Mouse (Mus musculus) forelimb bud, embryonic 11.5 days (tissue): ENCODE results near the gene Zscan21.
A peak's percentile ranks its signal among the peaks of the same experiment; 100 is the strongest.
"Not testable (repeated sequence)": the region's sequence is repeated elsewhere in the genome, so short reads cannot be mapped to it uniquely, and the experiment has no call there.

Source experiments
- DNase-seq: peaks from one replicate; pipeline ENCODE4 v3.0.0-alpha.2; 2012; ENCODE audit warnings: low read depth, low spot score

Zscan21 gene

DNA sequence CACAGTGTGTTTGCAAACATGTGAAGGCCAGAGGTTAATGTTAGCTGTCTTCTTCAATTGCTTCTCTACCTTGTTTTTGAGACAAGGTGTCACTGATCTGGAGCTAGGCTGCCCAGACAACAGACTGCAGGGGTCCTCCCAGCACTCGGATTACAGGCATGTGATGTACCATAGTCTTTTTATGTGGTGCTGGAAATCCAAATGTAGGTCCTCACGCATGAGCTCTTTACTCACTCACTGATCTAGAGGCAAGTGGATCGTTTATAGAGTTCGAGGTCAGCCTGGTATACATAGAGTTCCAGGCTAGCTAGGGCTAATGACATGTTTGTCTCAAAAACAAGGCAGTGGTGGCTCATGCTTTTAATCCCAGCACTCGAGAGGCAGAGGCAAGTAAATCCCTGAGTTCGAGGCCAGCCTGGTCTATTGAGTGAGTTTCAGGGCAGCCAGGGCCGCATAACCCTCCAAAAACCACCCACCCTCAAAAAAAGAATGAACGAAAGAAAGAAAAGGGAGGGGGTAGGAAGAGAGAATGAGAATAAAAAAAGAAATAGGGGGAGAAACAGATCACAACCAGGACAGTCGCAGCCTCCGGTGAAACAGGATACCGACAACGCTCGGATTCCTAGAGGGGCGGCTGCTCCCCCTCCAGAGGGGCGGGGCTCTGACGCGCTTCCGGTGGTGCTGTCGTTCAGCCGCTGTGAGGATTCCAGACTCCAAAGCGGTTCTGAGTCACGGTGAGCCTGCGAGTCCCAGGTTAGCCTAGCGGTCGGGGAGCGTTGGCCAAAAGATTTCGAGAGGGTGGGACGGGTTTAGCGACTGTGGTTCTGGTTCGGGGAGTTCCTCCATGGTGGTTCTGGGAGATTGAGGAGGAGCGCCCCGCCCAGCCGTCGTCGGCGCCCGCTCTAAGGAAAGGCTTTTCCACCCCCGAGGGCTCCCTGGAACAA lies at the start of gene Zscan21:
TSS of gene Zscan21 (plus strand) at position 649 of the 944 bp plus-strand sequence.
- DNase-seq, result peak; percentile 87

DNA sequence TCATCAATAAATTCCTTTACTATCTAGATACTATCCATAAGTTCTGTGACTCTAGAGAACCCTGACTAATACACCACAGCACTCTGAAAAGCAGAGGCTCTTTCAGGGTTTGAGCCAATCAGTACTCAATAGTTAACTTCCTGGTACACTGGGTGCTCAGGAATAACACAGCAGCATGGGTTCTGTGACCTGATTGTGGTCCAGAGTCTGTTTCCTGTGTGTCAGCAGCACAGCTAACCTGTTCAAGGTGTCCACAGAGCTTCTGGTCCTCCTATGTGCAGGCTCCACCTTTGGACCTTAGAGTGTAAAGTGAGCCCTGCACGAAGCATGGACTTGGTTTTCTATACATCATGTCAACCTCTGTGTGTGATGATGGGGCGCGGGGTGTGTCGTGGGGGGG lies 42.9 kb upstream of the Zscan21 start:
- DNase-seq, result no peak

DNA sequence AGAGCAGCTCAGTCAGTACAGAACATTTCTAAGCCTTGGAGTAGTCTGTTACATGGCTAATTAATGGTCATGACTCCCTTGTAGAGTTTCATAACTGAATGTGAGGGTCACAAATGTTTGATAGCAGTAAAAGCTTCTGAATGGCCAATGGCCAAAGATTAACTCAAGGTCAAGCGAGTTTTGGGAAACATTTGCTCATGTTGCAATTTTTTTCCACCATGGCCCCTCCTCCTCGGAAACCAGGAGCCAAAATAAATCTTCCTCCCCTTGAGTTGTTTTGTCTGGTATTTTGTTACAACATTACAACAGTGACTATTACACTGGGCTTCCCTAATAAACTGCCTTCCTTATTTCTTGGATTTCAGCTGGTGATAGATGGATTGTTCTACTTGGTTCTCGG lies 41.0 kb upstream of the Zscan21 start:
- DNase-seq, result no peak

DNA sequence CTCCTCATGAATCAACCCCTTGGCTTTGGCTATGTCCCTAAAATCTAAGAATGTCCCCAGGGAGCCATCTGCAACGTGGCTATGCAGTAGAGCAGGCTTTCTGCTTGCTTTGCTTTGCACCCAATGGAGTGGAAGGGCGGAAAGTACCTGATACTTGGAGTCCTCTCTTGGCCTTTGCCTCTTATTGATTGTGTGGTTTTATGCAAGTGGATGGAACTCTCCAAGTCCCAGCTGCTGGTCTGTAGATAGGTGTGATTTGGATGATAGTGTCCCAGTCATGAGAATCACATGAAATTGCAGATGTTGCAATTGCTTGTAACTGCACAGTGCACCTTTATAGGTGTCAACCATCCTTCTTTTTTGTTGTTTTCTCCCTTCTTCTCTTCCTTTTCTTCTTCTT lies 40.6 kb upstream of the Zscan21 start:
- DNase-seq, result no peak

DNA sequence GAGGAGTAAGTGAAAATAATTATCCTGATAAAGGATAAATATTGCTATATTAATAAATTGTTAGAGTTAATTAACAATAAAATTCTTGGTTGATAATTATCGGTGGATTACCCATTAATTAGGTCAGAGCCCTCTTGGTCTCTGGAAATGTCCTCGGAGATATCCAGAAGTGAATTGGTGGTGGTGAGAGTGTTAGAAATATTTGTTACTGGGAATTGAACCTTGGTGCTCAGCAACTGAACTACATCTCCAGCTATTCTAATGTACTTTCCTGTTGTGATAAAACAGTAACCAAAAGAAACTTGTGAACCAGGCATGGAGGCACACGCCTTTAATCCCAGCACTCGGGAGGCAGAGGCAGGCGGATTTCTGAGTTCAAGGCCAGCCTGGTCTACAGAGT lies 36.2 kb upstream of the Zscan21 start:
- no peak for DNase-seq

DNA sequence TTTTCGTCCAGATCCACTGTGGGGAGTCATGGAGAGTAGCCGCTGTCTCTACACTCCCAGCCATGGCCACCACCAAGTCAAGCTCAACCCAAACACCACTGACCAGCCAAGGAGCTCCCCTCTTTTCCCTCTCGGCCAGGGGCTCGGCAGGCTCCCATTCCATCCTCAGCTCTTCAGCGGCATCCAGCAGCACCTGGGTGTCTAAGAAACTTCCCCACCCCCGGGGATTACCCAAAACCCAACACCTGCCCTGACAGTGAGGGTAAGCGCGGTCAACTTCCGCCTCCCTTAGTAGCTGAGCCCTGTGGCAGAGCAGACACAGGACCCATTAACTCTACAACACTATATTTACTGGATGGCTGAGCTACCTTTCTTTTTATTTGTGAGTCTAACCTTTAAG lies 35.3 kb upstream of the Zscan21 start:
- no peak for DNase-seq

DNA sequence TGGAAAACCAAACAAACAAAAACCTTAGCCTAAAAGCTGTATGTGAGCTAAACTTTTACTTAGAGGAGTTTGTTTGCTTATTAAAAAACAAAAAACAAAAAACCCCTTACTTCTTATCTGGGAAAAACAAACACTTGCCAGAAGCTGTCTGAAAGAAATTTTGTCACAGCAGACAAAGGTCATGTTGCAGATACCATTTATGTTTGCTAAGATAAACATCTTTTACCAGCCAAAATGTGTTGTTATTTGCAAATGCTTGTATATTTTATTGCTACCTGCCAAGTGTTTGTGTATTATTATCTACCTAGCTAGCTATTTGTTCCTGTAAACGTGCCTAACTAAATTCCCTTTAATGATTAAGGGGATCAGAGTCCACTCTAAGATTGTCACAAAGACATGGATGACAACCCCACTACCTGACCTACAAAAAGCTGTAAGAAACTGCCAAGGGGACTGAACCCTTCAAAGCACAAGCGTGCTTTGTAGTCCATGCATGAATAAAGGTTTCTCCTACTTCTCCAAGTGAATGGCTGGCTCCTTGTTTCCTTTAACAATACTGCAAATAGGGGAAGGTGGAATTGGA lies 33.3 kb upstream of the Zscan21 start:
- DNase-seq, result no peak

DNA sequence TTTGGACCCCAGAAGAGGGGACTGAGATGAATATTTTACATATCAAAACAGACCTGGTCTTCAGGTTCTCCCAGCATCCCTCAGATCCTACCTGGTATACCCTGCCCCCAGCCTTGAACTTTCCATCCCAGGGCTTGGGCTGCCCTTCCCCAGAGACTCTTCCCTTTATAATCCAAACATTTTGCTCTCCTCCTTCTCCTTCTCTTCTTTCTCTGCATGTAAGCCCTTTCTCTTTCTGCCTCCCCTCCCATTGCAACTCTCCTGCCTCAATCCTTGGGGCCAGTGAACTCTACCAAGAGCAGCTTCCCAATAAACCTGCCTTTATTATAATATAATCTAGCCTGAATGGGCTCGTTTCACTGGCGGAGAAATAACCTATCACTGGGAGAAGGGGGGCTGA lies 32.8 kb upstream of the Zscan21 start:
- DNase-seq, result no peak

DNA sequence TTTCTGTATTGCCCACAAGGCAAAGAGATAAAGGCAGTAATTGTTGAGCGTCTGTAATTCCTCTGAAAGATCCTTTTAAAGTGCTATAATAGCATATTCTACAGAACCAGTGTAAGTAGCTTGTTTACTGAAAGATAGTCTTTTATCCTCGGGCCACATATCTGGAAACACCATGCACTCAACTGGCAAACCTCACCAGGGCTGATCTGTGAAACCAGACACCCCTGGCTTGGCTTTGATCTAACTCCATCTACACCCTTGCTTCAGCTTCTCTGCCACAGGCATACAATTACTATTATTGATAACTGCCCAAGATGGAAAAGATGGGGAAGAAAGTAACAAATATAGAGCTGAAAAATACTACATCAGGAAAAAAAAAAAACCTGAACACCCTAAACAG lies 32.2 kb upstream of the Zscan21 start:
- no peak for DNase-seq

DNA sequence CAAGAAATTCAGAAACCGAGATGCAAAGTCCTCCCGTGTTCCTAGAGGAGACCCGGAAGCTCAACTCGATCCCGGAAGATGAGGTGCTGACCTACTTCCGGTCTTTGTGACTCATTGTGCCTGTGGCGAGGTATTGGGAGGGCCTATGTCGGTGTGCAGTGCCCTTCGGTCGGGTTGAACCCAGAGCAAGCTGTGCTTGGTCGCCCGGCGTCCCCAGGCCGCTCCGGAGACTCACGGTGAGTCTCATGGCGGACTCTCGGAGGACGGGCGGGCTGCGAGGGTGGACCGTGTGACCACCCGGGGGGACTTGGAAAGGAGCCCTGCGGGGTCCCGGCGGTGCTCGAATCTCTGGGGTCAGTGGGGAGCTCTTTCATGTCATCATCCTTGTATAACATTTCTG lies 31.7 kb upstream of the Zscan21 start, which contains the start of gene Zkscan1:
TSS of gene Zkscan1 (plus strand) at position 89 of the 400 bp plus-strand sequence.
- DNase-seq, result peak; percentile 91

DNA sequence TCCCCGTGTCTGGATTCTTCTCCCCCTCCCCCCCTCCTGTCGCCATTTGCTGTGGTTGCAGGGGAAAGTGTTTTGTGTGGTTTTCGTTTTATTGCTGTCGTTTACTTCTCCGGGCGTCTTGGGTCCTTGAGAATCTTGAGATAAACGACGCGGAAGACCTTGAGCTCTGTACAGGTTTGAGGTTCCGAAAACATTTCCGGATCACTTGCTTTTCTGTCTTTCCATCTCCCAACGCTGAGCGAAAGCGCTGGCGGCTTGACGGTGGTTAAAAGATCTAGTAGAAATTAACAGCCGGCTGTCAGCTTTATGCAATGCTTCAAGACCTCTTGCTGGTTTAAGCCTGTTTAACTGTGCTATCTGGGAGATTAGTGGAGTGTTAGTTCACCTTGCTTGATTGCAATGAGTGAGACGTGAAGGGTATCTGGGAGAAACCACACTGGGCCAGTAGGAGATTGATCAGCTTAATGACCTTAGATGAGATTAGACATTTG lies 31.2 kb upstream of the Zscan21 start:
- peak; percentile 17 for DNase-seq

DNA sequence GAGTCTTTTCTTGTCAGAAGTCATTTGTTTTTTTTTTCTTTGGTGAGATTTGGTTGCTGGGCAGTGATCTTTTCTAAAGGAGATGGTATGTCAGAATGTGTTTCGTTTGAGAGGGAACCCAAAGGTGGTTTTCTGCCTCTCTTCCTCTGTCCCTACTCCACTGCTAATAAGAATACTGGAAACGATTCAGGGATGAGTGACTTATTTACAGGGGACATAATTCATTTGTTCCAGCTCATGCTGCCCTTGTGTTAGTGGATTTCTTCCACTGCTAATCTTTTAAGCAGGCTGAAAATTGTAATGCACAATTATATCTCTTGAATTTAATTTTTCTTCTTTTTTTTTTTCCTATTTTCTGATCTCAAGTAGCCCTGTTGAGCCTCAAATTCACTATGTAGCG lies 29.9 kb upstream of the Zscan21 start:
- DNase-seq, result no peak

DNA sequence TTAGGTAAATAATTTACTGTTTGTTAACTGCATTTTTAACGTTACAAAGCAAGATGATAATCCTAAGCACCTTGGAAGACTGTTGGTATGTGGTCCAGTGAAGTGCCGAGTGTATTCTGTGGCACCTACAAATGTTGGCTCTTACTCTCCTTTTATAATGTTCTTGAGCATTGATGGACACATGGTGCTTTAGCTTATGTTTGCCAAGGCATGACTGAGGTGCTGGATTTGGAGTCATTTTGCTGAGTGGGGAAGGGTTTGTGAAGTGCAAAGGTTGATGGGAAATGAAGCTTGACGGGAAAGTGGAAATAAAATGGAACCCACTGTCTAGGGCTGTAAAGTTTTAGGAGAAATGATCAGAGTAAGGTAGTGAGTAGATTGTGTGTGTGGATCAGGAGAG lies 28.3 kb upstream of the Zscan21 start:
- DNase-seq, result no peak

DNA sequence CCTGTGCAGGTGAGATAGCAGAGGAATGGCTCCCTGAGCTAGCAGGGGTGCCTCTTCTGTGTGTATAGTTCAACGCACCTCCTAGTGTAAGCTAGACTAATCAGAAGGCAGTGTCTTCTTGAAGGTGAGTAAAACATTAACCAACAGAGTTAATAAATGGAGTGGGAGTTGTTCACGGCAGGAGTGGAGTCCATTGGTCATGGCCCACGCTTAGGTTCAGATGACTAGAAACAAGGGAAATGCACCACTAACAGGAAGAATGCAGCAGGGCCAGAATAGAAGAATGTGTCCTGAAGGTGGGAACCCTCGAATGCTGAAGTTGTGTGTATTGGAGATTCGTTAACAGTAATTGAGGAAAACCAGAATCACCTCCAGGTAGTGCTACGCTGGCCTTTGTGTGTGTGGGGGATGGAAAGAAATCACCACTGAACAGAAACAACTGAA lies 27.6 kb upstream of the Zscan21 start:
- no peak for DNase-seq

DNA sequence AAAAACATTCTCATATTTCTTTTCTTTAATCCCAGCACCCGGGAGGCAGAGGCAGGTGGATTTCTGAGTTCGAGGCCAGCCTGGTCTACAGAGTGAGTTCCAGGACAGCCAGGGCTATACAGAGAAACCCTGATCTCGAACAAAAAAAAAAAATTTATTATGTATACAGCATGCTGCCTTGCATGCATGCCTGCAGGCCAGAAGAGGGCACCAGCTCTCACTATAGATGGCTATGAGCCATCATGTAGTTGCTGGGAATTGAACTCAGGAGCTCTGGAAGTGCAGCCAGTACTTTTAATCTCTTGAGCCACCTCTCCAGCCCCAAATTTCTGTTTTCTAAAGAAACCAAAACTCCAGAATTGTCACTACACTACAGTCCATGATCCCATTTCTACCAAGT lies 26.4 kb upstream of the Zscan21 start:
- no peak for DNase-seq

DNA sequence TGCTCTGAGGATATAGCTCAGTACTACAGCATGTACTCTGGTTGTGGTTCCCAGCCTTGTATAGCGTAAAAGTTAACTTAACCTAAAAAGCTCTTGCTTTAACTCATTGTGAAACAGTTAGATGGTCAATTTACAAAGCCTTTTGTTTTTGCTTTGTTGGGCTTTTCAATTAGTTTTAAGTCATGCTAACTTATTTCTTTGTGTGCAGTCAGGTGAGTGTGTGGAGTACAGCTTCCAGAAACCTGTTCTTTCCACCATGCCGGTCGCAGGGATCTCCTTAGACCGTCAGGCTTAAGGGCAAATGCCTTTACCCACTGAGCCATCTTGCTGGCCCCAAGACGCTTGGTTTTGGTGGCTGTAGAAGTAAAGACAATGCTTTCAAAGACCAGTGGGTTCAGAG lies 26.0 kb upstream of the Zscan21 start:
- no peak for DNase-seq

DNA sequence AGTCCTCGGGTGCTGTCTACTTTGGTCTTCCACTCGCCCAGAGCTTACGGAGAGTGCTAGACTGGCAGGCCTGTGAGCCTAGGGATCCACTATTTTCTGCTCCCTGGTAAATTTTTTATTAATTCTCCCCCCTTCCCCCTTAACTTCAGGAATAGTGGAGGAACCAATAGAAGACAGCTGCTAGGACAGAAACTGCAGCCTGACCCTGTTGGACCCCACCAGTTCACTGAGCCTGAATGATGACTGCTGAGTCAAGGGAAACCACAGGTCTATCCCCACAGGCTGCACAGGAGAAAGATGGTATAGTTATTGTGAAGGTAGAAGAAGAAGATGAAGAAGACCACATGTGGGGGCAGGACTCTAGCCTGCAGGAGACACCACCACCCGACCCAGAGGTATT lies 23.9 kb upstream of the Zscan21 start:
- DNase-seq, result no peak

DNA sequence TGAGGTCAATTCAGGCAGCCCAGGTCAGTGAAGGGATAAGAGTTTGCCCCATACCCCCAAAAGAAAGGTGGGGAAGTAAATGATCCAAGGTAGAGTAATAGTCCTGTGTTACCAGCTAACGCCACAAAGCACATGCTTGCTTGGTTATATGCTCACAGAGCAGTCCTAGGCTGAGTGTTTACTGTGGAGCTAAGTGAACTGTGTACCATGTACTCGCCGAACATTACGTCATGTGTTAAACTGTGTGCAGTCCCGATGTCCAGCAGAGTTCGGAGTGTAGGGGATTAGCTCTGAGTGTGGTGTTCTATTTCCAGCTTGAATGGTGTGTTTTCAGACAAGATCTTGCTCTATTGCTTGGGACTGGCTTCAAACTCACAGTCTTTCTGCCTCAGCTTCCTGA lies 22.2 kb upstream of the Zscan21 start:
- no peak for DNase-seq

DNA sequence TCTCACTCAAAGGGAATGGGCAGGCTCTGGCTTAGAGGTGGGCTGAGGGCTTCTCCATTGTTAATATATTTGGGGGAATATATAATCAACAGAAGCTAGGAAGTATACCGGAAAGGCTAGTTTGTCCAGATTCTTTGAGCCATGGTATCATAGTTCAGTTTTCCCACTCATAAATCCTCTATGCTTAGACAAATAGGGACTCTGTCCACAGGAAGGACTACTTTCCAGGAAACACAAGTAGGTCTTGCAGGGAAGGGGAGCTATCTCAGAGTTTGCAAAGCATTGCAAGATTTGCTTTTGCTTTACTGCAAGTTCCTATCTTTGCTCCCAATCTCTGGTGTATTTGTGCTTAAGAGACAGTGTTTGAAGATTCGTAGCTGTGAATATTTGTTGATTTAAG lies 11.7 kb upstream of the Zscan21 start:
- no peak for DNase-seq

DNA sequence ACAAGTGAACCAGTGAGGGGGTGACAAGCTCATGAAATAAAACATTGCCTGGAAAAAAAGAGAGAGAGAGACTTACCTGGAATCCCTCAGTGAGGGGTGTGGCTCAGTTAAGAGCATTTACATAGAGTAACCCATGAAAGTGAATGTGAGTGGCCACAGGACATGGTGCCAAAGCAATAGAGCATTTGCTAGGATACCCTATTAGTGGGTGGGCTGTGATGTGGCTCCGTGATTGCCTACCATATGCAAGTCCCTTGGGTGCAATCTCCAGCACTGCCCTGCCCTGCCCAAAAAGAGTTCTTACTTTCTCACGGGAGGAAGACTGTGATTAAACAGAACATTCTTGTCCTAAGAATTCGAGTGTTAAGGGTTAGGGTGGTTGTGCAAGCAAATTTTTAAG lies 9.6 kb upstream of the Zscan21 start:
- DNase-seq, result no peak

DNA sequence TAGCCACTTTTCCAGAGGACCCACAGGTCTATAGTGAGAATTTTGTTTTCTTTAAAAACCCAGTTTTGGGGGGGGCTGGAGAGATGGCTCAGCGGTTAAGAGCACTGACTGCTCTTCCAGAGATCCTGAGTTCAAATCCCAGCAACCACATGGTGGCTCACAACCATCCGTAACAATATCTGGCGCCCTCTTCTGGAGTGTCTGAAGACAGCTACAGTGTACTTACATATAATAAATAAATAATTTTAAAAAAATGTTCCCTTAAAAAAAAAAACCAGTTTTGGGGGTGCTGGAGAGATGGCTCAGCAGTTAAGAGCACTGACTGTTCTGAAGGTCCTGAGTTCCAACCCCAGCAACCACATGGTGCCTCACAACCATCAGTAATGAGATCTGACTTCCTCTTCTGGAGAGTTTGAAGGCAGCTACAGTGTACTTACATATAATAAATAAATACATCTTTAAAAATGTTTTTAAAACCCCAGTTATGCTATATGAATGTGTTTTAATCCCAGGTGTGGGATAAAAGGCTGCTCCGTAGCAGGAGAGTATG lies 6.8 kb upstream of the Zscan21 start:
- DNase-seq, result not testable (repeated sequence)

DNA sequence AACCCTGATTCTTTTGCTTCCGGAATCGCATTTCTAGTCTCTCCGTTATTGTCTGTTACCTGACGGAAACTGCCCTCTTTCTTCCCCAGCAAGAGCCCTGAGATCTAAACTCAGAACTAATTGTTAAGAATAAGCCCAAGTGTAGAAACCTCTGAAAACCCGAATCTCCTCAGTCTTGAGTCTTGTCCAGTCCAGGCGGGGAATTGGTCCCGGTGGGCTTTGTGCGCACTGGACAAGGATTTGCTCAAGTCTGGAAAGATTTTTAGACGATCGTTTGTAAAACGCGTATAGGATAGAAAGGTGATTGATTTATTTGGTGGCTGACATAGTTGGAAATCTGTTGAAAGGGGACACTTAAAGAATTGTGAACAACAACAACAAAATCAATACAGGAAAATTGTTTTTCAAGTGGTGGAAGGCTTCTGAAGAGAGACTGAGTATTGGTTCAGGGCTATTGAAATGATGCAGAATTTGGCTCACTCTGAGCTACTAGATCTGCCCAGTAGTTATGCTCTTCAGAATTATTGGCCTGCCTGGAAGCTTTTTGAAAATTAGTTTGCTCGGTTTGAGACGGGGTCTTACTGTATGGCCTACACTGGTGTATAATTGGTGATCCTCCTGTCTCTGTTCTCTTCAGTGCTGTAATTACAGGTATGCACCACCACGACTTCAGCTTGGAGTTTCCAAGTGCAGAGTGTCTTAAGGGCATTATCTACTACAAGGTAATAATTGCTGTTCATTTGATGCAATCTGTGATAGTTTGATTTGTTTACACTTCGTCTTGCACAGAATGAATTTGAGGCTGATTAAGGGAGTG lies 704 bp downstream of the Zscan21 start:
- DNase-seq, result no peak
